9 mouse cellular contexts compared by ENCODE assay signal in the genomic region with DNA sequence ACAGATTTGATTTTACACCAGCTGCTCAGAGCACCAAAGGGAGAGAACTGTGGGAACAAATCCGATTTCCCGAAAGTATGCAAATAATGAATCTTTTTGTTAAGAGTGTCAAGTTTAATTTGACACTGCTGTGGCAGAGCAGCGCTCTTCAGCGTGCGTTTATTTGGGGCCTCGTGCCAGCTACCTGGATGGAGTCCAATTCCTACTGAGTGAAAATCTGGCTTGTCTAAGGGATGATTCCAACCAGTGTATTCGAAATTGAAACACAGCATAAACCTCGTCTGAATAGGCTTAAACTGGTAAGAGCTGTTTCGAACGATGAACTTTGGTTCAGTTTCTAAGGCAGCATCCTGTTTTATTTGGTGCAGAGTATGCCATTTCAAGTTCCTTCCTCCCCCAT.
A peak's percentile ranks its signal among the peaks of the same experiment; 100 is the strongest.
DNase-seq lines count a peak whose midpoint lies in the region; ATAC-seq lines count a peak whose summit lies in the region.
"Had no signal": no experiment of that assay in that cellular context is flagged by ENCODE, and none has a peak within 500 bp of the region (broad histone marks: within the 10 kb centered on the region; RNA-seq: fewer than 3 reads in every experiment).

No protein-coding gene starts in this region.

- ATAC-seq in liver, embryonic 11.5 days (replicated peaks; ENCODE audit: low FRiP score): no peak

- H3K27ac ChIP-seq in heart, embryonic 10.5 days: no peak overlapping the region
- H3K27ac ChIP-seq in liver, embryonic 11.5 days (ENCODE audit: low read depth, low read length): no peak overlapping the region
- H3K27ac ChIP-seq: limb, embryonic 15.5 days had no signal

- no peak overlapping the region for H3K4me3 ChIP-seq in heart, embryonic 10.5 days
- H3K4me3 ChIP-seq in liver, embryonic 11.5 days (ENCODE audit: low read depth, low read length): no peak overlapping the region
- H3K4me3 ChIP-seq: limb, embryonic 15.5 days had no signal

- peak; percentile 11 for DNase-seq in heart, postnatal 4 days
- DNase-seq in heart, embryonic 10.5 days (ENCODE audit: low spot score): no peak
- peak; percentile 85 to 88 for DNase-seq in cerebellum, postnatal 36 days
- DNase-seq in layer of hippocampus, postnatal 10 days (ENCODE audit: low spot score in 2 of 2): peak; percentile 82 to 87
- peak; percentile 34 for DNase-seq in right cerebral cortex, adult 18-20 months
- DNase-seq in liver, embryonic 11.5 days (ENCODE audit: low spot score): no peak
- no peak for DNase-seq in kidney, adult 18-20 months
- DNase-seq in spleen, postnatal 10 days (ENCODE audit: low spot score in 2 of 2): no peak

- H3K27me3 ChIP-seq in heart, embryonic 10.5 days (ENCODE audit: insufficient read depth, poor library complexity, severe bottlenecking): no peaks in the 10 kb centered on the region
- no peaks in the 10 kb centered on the region for H3K27me3 ChIP-seq in liver, embryonic 11.5 days (replicated peaks; ENCODE audit: control insufficient read depth, insufficient read depth, low read length)
- H3K27me3 ChIP-seq: limb, embryonic 15.5 days had no signal

- no peak overlapping the region for H3K9ac ChIP-seq in liver, embryonic 11.5 days (ENCODE audit: low read depth, low read length)
- H3K9ac ChIP-seq: limb, embryonic 15.5 days had no signal

- no peak overlapping the region for H3K4me2 ChIP-seq in liver, embryonic 11.5 days
- H3K4me2 ChIP-seq: limb, embryonic 15.5 days had no signal

- H3K9me3 ChIP-seq in heart, embryonic 10.5 days: no peaks in the 10 kb centered on the region
- H3K9me3 ChIP-seq in liver, embryonic 11.5 days (ENCODE audit: control insufficient read depth, low read length): no peaks in the 10 kb centered on the region
- H3K9me3 ChIP-seq: limb, embryonic 15.5 days had no signal

- H3K4me1 ChIP-seq in heart, embryonic 10.5 days: no peaks in the 10 kb centered on the region
- H3K4me1 ChIP-seq in liver, embryonic 11.5 days (replicated peaks; ENCODE audit: control insufficient read depth, insufficient read depth, low read length): no peaks in the 10 kb centered on the region
- H3K4me1 ChIP-seq: limb, embryonic 15.5 days had no signal

- H3K36me3 ChIP-seq in heart, embryonic 10.5 days: no peaks in the 10 kb centered on the region
- H3K36me3 ChIP-seq in liver, embryonic 11.5 days (ENCODE audit: control insufficient read depth, insufficient read depth, low read length): no peaks in the 10 kb centered on the region
- H3K36me3 ChIP-seq: limb, embryonic 15.5 days had no signal

- 84% methylated on average over 10 of the region's 10 CpGs for WGBS in heart, embryonic 10.5 days
- 88% methylated on average over 10 of the region's 10 CpGs for WGBS in liver, embryonic 11.5 days

Comparison
In these comparisons a context has a peak if more than half of its experiments do, and no peak if none do; other contexts are left out.
1. DNase-seq: peak in heart, postnatal 4 days (single experiment), cerebellum, postnatal 36 days (2 of 2), layer of hippocampus, postnatal 10 days (2 of 2) and right cerebral cortex, adult 18-20 months (single experiment); none in heart, embryonic 10.5 days (single experiment), liver, embryonic 11.5 days (single experiment), kidney, adult 18-20 months (single experiment) and spleen, postnatal 10 days (0 of 2).